8 mouse cellular contexts compared by ENCODE assay signal in genomic region chr11:87690054-87690740, GRCm38 (mm10). TPM values are rescaled to one million over a fixed set of nuclear protein-coding genes. Genes with fewer than 3 reads are reported as not detected.
A peak's percentile ranks its signal among the peaks of the same experiment; 100 is the strongest.
DNase-seq lines count a peak whose midpoint lies in the region; ATAC-seq and TF ChIP-seq lines count a peak whose summit lies in the region.

No protein-coding gene starts in this region.

- H3K9me3 ChIP-seq in heart, embryonic 16.5 days (replicated peaks; ENCODE audit: control insufficient read depth, low read length) = no peaks in the 10 kb centered on the region
- no peaks in the 10 kb centered on the region for H3K9me3 ChIP-seq in CH12.LX (replicated peaks; ENCODE audit: low read length)
- no peaks in the 10 kb centered on the region for H3K9me3 ChIP-seq in forebrain, postnatal 0 days (ENCODE audit: low read length)
- H3K9me3 ChIP-seq in megakaryocyte, embryonic 14.5 days = no peaks in the 10 kb centered on the region

- TF ChIP-seq EP300 in CH12.LX (IDR thresholded peaks at IDR 0.05; ENCODE audit: low read length) = peak; percentile 95

- DNase-seq in heart, adult 18-20 months = no peak
- peak; percentile 53 for DNase-seq in CH12.LX (ENCODE audit: extremely low read depth)
- no peak for DNase-seq in forebrain, postnatal 0 days
- DNase-seq in embryo, embryonic 9.5 days (ENCODE audit: extremely low spot score) = no peak
- DNase-seq in cerebellum, adult 11-12 months = no peak
- no peak for DNase-seq in layer of hippocampus, postnatal 14 days (ENCODE audit: low spot score in 2 of 2)

- no peak; the same call in none of the 2 replicates for TF ChIP-seq RAD21 in CH12.LX (IDR thresholded peaks at IDR 0.05; ENCODE audit: low read depth, low read length)

- H3K36me3 ChIP-seq in heart, embryonic 16.5 days (ENCODE audit: control insufficient read depth, insufficient read depth) = no peaks in the 10 kb centered on the region
- H3K36me3 ChIP-seq in CH12.LX (replicated peaks in 1 of 2; ENCODE audit: control insufficient read depth in 1 of 2, insufficient read depth in 1 of 2, low read length in 1 of 2) = peaks cover 0 to 46% of the 10 kb centered on the region in 2 experiments
- H3K36me3 ChIP-seq in forebrain, postnatal 0 days (ENCODE audit: insufficient read depth) = no peaks in the 10 kb centered on the region
- no peaks in the 10 kb centered on the region for H3K36me3 ChIP-seq in megakaryocyte, embryonic 14.5 days (replicated peaks; ENCODE audit: low read length)

- peaks cover 85% of the 10 kb centered on the region for H3K79me2 ChIP-seq in CH12.LX (replicated peaks; ENCODE audit: control insufficient read depth, extremely low read depth, insufficient read depth, poor library complexity, severe bottlenecking)

- no peak overlapping the region for H3K9ac ChIP-seq in heart, embryonic 16.5 days (ENCODE audit: low read length)
- H3K9ac ChIP-seq in CH12.LX (ENCODE audit: insufficient read depth, low read depth) = peak overlapping the region; percentile 47
- no peak overlapping the region for H3K9ac ChIP-seq in forebrain, postnatal 0 days

- WGBS in heart, embryonic 16.5 days = 50% methylated on average over 16 of the region's 16 CpGs
- 70% methylated on average over 16 of the region's 16 CpGs for WGBS in forebrain, postnatal 0 days

- TF ChIP-seq POLR2A in CH12.LX (IDR thresholded peaks at IDR 0.05; ENCODE audit: low read depth, low read length) = peak; percentile 65

- dilution Hi-C loops in CH12.LX (cut with MboI; ENCODE audit: extremely low pct_ligation_motif_present, extremely low pct_unique_long_range_greater_than_20kb, low sequenced_read_pairs) = no loop called here

- ATAC-seq in heart, embryonic 16.5 days (replicated peaks; ENCODE audit: extremely low read depth, insufficient read depth, low FRiP score) = no peak
- ATAC-seq in forebrain, postnatal 0 days = no peak

- H3K4me3 ChIP-seq in heart, embryonic 16.5 days (ENCODE audit: low read length) = no peak overlapping the region
- peak overlapping the region; percentile 40 to 48 (median 43) for H3K4me3 ChIP-seq in CH12.LX (replicated peaks in 1 of 3; ENCODE audit: low read depth in 2 of 3, low read length in 2 of 3, poor library complexity in 1 of 3)
- no peak overlapping the region for H3K4me3 ChIP-seq in forebrain, postnatal 0 days (ENCODE audit: low read depth, low read length)
- H3K4me3 ChIP-seq in megakaryocyte, embryonic 14.5 days (replicated peaks) = peak overlapping the region; percentile 34

- peak overlapping the region; percentile 3; the same call in 1 of the 2 replicates for H3K27ac ChIP-seq in heart, embryonic 16.5 days (ENCODE audit: low read length)
- peak overlapping the region; percentile 92 for H3K27ac ChIP-seq in CH12.LX (ENCODE audit: insufficient read depth, low read depth)
- H3K27ac ChIP-seq in forebrain, postnatal 0 days (ENCODE audit: low read depth, low read length) = 0 out of 2 replicates have a peak overlapping the region, but pooled peaks have one; percentile 17

- in situ Hi-C loops in CH12.LX (cut with MboI; ENCODE audit: low pct_ligation_motif_present, low pct_unique_long_range_greater_than_20kb, low sequenced_read_pairs) = no loop called here

- H3K4me1 ChIP-seq in heart, embryonic 16.5 days (ENCODE audit: control insufficient read depth, insufficient read depth, low read length) = peaks cover 22% of the 10 kb centered on the region
- H3K4me1 ChIP-seq in CH12.LX (ENCODE audit: control insufficient read depth in 1 of 2, insufficient read depth in 2 of 2) = peaks cover 28 to 68% of the 10 kb centered on the region in 2 experiments
- 0 out of 2 replicates have a peak, but pooled peaks cover 4% of the 10 kb centered on the region for H3K4me1 ChIP-seq in forebrain, postnatal 0 days (ENCODE audit: insufficient read depth)
- H3K4me1 ChIP-seq in megakaryocyte, embryonic 14.5 days = peaks cover 60% of the 10 kb centered on the region

- H3K4me2 ChIP-seq in heart, embryonic 16.5 days (ENCODE audit: low read depth, low read length) = peak overlapping the region; percentile 11; the same call in 1 of the 2 replicates
- H3K4me2 ChIP-seq in CH12.LX (ENCODE audit: insufficient read depth, low read depth, poor library complexity, severe bottlenecking) = peak overlapping the region; percentile 98
- H3K4me2 ChIP-seq in forebrain, postnatal 0 days (ENCODE audit: low read depth) = no peak overlapping the region

- no peaks in the 10 kb centered on the region for H3K27me3 ChIP-seq in heart, embryonic 16.5 days (ENCODE audit: control insufficient read depth, insufficient read depth, low read length)
- H3K27me3 ChIP-seq in CH12.LX (replicated peaks) = no peaks in the 10 kb centered on the region
- no peaks in the 10 kb centered on the region for H3K27me3 ChIP-seq in forebrain, postnatal 0 days (ENCODE audit: insufficient read depth, low read length)
- peaks cover 6% of the 10 kb centered on the region for H3K27me3 ChIP-seq in megakaryocyte, embryonic 14.5 days (replicated peaks)

- no peak for TF ChIP-seq CTCF in CH12.LX (conservative IDR thresholded peaks at IDR 0.05 in 1 of 2, IDR thresholded peaks at IDR 0.05 in 1 of 2; ENCODE audit: low read depth in 2 of 2, low read length in 2 of 2)
- no peak for TF ChIP-seq CTCF in forebrain, postnatal 0 days (IDR thresholded peaks at IDR 0.05; ENCODE audit: low read depth)

TF ChIP-seq in CH12.LX, 34 proteins besides CTCF, POLR2A, EP300 and RAD21 (continues in another document):
- TF ChIP-seq MAX (IDR thresholded peaks at IDR 0.05; ENCODE audit: low read length) (peak; percentile 44; the same call in 1 of the 2 replicates), MAFK (IDR thresholded peaks at IDR 0.05; ENCODE audit: insufficient replicate concordance, low read length) (peak; percentile 80), HCFC1 (IDR thresholded peaks at IDR 0.05; ENCODE audit: low read depth, low read length) (peak; percentile 38; the same call in 1 of the 2 replicates), NRF1 (IDR thresholded peaks at IDR 0.05; ENCODE audit: low read depth, low read length) (peak; percentile 35; the same call in 1 of the 2 replicates), KAT2A (IDR thresholded peaks at IDR 0.05; ENCODE audit: insufficient replicate concordance, low read length) (0 out of 2 replicates have a peak, but pooled peaks have one; percentile 21), GABPA (IDR thresholded peaks at IDR 0.05; ENCODE audit: insufficient replicate concordance, low read depth, low read length) (no peak), ELF1 (IDR thresholded peaks at IDR 0.05; ENCODE audit: low read depth, low read length) (peak; percentile 60), RCOR1 (conservative IDR thresholded peaks at IDR 0.05; ENCODE audit: low read depth, low read length) (no peak; the same call in 1 of the 2 replicates), JUND (conservative IDR thresholded peaks at IDR 0.05; ENCODE audit: low read depth, low read length) (peak; percentile 76), MXI1 (IDR thresholded peaks at IDR 0.05; ENCODE audit: low read depth, low read length) (peak; percentile 85), USF1 (IDR thresholded peaks at IDR 0.05; ENCODE audit: low read depth, low read length) (no peak), UBTF (IDR thresholded peaks at IDR 0.05; ENCODE audit: low read depth, low read length) (0 out of 2 replicates have a peak, but pooled peaks have one; percentile 24), MYC (IDR thresholded peaks at IDR 0.05; ENCODE audit: low read depth, low read length) (peak; percentile 89), PAX5 (IDR thresholded peaks at IDR 0.05; ENCODE audit: low read length) (no peak), BHLHE40 (IDR thresholded peaks at IDR 0.05; ENCODE audit: low read depth, low read length) (peak; percentile 62), ZMIZ1 (IDR thresholded peaks at IDR 0.05; ENCODE audit: low read depth, low read length) (no peak), SMC3 (IDR thresholded peaks at IDR 0.05; ENCODE audit: low read depth, low read length) (no peak), IRF4 (IDR thresholded peaks at IDR 0.05; ENCODE audit: low read depth, low read length) (peak; percentile 94), ZNF384 (IDR thresholded peaks at IDR 0.05; ENCODE audit: low read depth, low read length) (peak; percentile 96), NELFE (IDR thresholded peaks at IDR 0.05; ENCODE audit: low read depth, low read length) (peak; percentile 38; the same call in 1 of the 2 replicates), TBP (conservative IDR thresholded peaks at IDR 0.05; ENCODE audit: low read depth, low read length) (peak; percentile 72), USF2 (conservative IDR thresholded peaks at IDR 0.05; ENCODE audit: low read depth, low read length) (no peak), E2F4 (IDR thresholded peaks at IDR 0.05; ENCODE audit: insufficient replicate concordance, low read depth, low read length) (peak; percentile 43; the same call in 1 of the 2 replicates), CHD2 (IDR thresholded peaks at IDR 0.05; ENCODE audit: low read length) (peak; percentile 38; the same call in 1 of the 2 replicates), ZC3H11A (IDR thresholded peaks at IDR 0.05; ENCODE audit: low read depth, low read length) (no peak), CHD1 (IDR thresholded peaks at IDR 0.05; ENCODE audit: low read depth, low read length) (no peak; the same call in 1 of the 2 replicates)

RNA-seq across cellular contexts. Expression of gene Rnf43, which starts 27.7 kb away (rescaled TPM):
- polyA plus RNA-seq in heart, embryonic 16.5 days (2015; fragmentation: Nextera tagmentation; extraction: Ambion mirVana) = 2.1 and 2.4 TPM in 2 replicates
- under 1 TPM; 0.10 to 0.67 TPM for total RNA-seq in heart, adult 18-20 months (2021)
- total RNA-seq in CH12.LX (2012; rRNA removed) (23.8 and 27.7 TPM in 2 replicates), CH12.LX (2014; rRNA removed) (10.7 and 12.2 TPM in 2 replicates)
- 26.3 and 27.8 TPM in 2 replicates for polyA plus RNA-seq in CH12.LX (2012; ENCODE audit: insufficient read length, low read depth)
- total RNA-seq in forebrain, postnatal 0 days (2014; rRNA removed) = 1.0 and 1.8 TPM in 2 replicates
- 0.79 and 0.84 TPM in 2 replicates for polyA plus RNA-seq in forebrain, postnatal 0 days (2015; fragmentation: Nextera tagmentation; extraction: Ambion mirVana)
- 1.0 and 2.7 TPM in 2 replicates for polyA plus RNA-seq in megakaryocyte, embryonic 14.5 days (2012; ENCODE audit: insufficient read depth, low replicate concordance)
- total RNA-seq in layer of hippocampus, postnatal 14 days (2021) = 1 to 10 TPM; 2.5 to 4.1 TPM

RNA-seq across cellular contexts. Expression of gene Supt4a, which starts 47.2 kb away (rescaled TPM):
- 100 and 111 TPM in 2 replicates for polyA plus RNA-seq in heart, embryonic 16.5 days (2015; fragmentation: Nextera tagmentation; extraction: Ambion mirVana)
- 10 to 100 TPM; 42.8 to 46.1 TPM for total RNA-seq in heart, adult 18-20 months (2021)
- 241 and 287 TPM in 2 replicates for total RNA-seq in CH12.LX (2012; rRNA removed)
- total RNA-seq in CH12.LX (2014; rRNA removed) = 251 and 256 TPM in 2 replicates
- 220 and 229 TPM in 2 replicates for polyA plus RNA-seq in CH12.LX (2012; ENCODE audit: insufficient read length, low read depth)
- 64.9 and 78.5 TPM in 2 replicates for total RNA-seq in forebrain, postnatal 0 days (2014; rRNA removed)
- polyA plus RNA-seq in forebrain, postnatal 0 days (2015; fragmentation: Nextera tagmentation; extraction: Ambion mirVana) = 141 and 159 TPM in 2 replicates
- 5.6 and 15.5 TPM in 2 replicates for polyA plus RNA-seq in megakaryocyte, embryonic 14.5 days (2012; ENCODE audit: insufficient read depth, low replicate concordance)
- 10 to 100 TPM; 60.6 to 63.4 TPM for total RNA-seq in layer of hippocampus, postnatal 14 days (2021)

Comparison
In these comparisons a context has a peak if more than half of its experiments do, and no peak if none do; other contexts are left out.
1. H3K27ac ChIP-seq: peak in every context shown above with its lines; median percentile 92 in CH12.LX; 17 in forebrain, postnatal 0 days; 3 in heart, embryonic 16.5 days.
2. H3K4me3 ChIP-seq: peak in CH12.LX (3 of 3) and megakaryocyte, embryonic 14.5 days (single experiment); none in heart, embryonic 16.5 days (single experiment) and forebrain, postnatal 0 days (single experiment).